Mouse (Mus musculus): ENCODE measurements around the gene Rhbdf1. TPM values are rescaled to one million over a fixed set of nuclear protein-coding genes. Genes with fewer than 3 reads are reported as not detected.
A peak's percentile ranks its signal among the peaks of the same experiment; 100 is the strongest.
"Not testable (repeated sequence)": the region's sequence is repeated elsewhere in the genome, so short reads cannot be mapped to it uniquely, and the experiment has no call there.

The Rhbdf1 gene
- polyA plus RNA-seq, 1 experiment from 2014 or later = 70.9 TPM

DNA sequence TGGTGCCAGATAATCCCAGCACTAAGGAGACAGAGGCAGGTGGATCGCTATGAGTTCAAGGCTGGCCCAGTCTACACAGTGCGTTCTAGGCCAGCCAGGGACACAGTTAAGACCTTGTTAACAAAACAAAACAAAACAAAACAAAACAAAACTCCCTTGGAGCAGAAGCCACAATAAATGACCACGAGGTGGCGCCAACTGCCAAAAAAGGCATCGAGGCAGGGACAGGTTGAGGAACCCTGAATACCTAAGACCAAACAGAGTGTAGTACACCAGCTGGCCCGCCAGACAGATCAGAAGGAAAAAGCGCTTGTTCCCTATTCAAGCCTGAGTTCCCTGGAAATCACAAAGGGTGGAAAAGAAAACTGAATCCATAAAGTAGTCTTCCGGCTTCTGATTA, 5.2 kb downstream of the Rhbdf1 start:
- Histone ChIP-seq H3K27ac (ENCODE audit: low read length) (no peak overlapping the region), H3K4me3 (ENCODE audit: low read length) (no peak overlapping the region), H3K9ac (ENCODE audit: low read length) (no peak overlapping the region), H3K36me3 (ENCODE audit: control insufficient read depth, insufficient read depth, low read length) (peaks cover 31% of the 10 kb centered on the region), H3K27me3 (ENCODE audit: control insufficient read depth, insufficient read depth, low read depth, low read length) (no peaks in the 10 kb centered on the region), H3K4me1 (replicated peaks; ENCODE audit: control insufficient read depth, insufficient read depth, low read length) (peaks cover 14% of the 10 kb centered on the region), H3K4me2 (ENCODE audit: low read depth, low read length) (no peak overlapping the region), H3K9me3 (ENCODE audit: control insufficient read depth, low read length) (no peaks in the 10 kb centered on the region)
- no peak for ATAC-seq (ENCODE audit: low read depth)
- WGBS = 28% methylated on average over 8 of the region's 8 CpGs

DNA sequence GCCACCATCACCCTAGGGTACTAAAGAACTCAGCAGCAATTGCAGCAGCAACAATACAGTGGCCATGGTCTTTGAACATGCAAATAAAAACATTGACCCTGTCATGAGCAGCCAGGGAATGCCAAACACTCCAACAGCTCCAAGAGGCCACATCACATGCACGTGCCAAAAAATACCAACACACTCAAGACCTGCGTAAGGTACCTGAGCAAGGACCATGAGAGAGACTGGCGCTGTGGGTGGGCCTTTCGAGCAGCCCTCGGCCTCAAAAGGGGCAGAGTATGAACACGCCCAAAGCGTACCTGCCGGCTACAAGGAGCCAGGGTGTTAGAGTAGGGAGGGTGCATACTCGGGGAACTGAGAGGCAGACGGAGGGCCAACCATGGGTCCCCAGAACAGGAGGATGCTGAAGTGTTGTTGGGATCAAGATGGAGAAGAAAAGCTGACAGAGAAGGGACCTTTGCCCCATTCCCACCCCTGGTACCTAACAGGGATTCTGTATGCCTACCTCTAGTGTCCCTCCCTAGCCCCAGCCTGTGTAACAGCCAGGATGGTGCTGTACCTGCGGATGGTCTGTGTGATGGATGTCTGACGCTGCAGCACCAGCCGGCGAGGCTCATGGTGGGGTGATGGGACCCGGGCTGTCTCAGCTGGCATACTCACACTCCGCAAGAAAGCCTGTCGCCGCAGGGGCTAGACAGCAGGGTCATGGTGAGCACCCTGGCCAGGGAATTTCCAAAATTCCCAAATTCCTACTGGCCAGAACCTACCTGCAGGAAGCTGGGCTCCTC, 6.5 kb downstream of the Rhbdf1 start:
- H3K36me3 ChIP-seq (ENCODE audit: control insufficient read depth, insufficient read depth, low read length) = peaks cover 39% of the 10 kb centered on the region

DNA sequence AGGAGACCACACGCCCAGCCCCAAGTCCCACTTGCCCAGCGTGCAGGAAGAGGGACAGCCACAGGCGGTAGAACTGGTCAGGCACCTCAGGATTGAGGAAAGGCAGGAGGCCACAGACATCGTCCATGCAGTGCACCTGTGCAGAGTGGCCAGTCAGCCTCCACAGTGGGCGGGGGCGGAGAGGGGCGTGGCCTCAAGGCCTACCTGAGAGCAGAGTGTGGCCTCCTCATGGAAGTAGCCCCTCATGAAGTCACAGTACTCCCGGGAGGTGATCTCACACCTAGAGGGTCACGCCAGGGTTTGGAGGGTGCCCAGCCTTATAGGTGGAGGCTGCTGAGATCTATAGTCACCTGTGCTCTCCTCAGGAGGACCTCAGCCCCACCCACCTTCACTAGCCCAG, 11.5 kb downstream of the Rhbdf1 start:
- 77% methylated on average over 9 of the region's 9 CpGs for WGBS
- no peaks in the 10 kb centered on the region for H3K9me3 ChIP-seq (ENCODE audit: control insufficient read depth, low read length)
- no peak; the same call in 1 of the 2 replicates for ATAC-seq (ENCODE audit: low read depth)
- H3K4me1 ChIP-seq (replicated peaks; ENCODE audit: control insufficient read depth, insufficient read depth, low read length) = peaks cover 5% of the 10 kb centered on the region; the same call in 1 of the 2 replicates
- H3K4me2 ChIP-seq (ENCODE audit: low read depth, low read length) = no peak overlapping the region
- no peak overlapping the region for H3K9ac ChIP-seq (ENCODE audit: low read length)
- no peak overlapping the region for H3K4me3 ChIP-seq (ENCODE audit: low read length)
- no peaks in the 10 kb centered on the region for H3K27me3 ChIP-seq (ENCODE audit: control insufficient read depth, insufficient read depth, low read depth, low read length)
- H3K27ac ChIP-seq (ENCODE audit: low read length) = no peak overlapping the region
- H3K36me3 ChIP-seq (ENCODE audit: control insufficient read depth, insufficient read depth, low read length) = peaks cover 52% of the 10 kb centered on the region

More for the DNA sequence above, 6.5 kb downstream of the Rhbdf1 start:
- no peak overlapping the region for H3K27ac ChIP-seq (ENCODE audit: low read length)
- H3K4me2 ChIP-seq (ENCODE audit: low read depth, low read length) = no peak overlapping the region
- no peaks in the 10 kb centered on the region for H3K27me3 ChIP-seq (ENCODE audit: control insufficient read depth, insufficient read depth, low read depth, low read length)
- no peak for ATAC-seq (ENCODE audit: low read depth)
- 87% methylated on average over 18 of the region's 18 CpGs for WGBS
- no peak overlapping the region for H3K9ac ChIP-seq (ENCODE audit: low read length)
- H3K9me3 ChIP-seq (ENCODE audit: control insufficient read depth, low read length) = no peaks in the 10 kb centered on the region
- peaks cover 10% of the 10 kb centered on the region for H3K4me1 ChIP-seq (replicated peaks; ENCODE audit: control insufficient read depth, insufficient read depth, low read length)
- no peak overlapping the region for H3K4me3 ChIP-seq (ENCODE audit: low read length)

DNA sequence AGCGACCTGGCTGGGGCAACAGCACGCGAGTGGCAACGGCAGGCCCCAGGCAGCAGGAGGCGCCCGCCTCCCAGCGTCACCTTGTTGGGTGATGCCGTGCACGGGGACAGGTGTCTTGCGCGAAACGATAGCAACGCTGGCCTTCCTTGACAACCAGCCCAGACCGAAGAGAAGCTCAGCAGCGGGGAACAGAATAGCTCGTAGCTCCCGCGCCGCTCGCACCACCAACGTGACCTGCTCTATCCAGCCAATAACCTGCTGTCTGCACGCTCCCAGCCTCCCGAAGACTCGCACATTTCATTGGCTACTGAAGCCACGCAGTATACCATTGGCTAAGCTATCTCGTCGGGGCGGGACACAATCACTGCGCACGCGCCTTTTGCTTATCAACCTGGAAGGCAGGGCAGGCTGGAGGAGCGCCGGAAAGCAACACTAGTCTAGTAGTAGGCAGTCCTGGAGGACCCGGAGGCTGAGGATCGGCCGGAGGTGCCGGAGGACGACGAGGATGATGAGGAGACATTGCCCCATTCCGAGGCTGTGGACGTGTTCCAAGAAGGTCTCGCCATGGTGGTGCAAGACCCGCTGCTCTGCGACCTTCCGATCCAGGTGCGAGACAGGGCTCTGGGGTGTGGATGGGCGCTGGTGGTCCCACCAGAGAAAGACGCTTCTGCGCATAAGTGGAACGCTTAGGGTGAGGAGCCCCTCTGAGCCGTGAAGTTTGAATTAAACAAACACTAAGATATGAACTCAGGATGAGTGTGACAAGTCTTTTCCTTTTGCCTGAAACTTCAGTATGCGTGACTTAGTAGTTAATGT, 16.8 kb downstream of the Rhbdf1 start, which contains the start of gene Snrnp25:
Snrnp25 (plus strand) TSS at position 358 of the 816 bp plus-strand sequence.
- peak within 1 kb of the TSS; percentile 87 for H3K4me2 ChIP-seq (ENCODE audit: low read depth, low read length)
- peak within 1 kb of the TSS; percentile 87 for H3K9ac ChIP-seq (ENCODE audit: low read length)
- peak within 1 kb of the TSS; percentile 66; the same call in 1 of the 2 replicates for H3K27ac ChIP-seq (ENCODE audit: low read length)
- no peaks in the 10 kb centered on the region for H3K9me3 ChIP-seq (ENCODE audit: control insufficient read depth, low read length)
- peaks cover 14% of the 10 kb centered on the region for H3K36me3 ChIP-seq (ENCODE audit: control insufficient read depth, insufficient read depth, low read length)
- peaks cover 11% of the 10 kb centered on the region for H3K4me1 ChIP-seq (replicated peaks; ENCODE audit: control insufficient read depth, insufficient read depth, low read length)
- H3K4me3 ChIP-seq (ENCODE audit: low read length) = peak within 1 kb of the TSS; percentile 75
- WGBS = under 1% methylated on average over 52 of the region's 52 CpGs
- H3K27me3 ChIP-seq (ENCODE audit: control insufficient read depth, insufficient read depth, low read depth, low read length) = no peaks in the 10 kb centered on the region; the same call in none of the 2 replicates
- peak; percentile 100 for ATAC-seq (ENCODE audit: low read depth)

DNA sequence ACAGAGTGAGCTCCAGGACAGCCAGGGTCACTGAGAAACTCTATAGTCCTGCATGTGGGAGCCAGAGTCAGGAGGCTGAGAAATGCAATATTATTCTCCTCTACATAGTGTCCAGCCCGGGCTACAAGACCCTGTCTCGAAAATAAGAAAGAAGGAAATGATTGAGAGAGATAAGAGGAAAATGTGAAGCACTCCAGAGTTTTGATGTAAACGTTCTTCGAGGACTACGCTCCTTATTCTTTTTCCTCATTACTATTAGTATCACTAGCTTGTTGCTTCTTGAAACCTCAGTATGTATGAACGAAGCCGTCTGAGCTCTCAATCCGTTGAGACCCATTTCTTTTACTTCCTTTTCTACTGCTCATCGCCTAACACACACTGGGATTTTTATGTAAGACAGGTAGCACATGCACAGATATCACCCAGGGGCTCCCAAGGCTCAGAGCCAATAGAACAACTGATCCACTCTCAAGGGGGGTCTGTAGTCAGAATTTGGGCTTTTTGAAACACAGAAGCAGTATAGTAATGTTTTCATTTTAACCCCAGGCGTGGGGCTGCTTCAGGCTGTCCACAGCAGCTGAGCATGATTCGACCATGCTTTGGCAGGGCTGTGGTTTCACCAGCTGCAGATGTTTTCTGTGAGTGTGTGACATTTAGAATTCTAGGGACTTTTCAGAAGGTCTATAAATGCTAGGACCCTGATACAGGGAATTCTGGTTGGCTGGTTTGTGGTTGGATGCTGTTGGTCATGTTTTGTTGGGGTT, 20.0 kb downstream of the Rhbdf1 start:
- no peaks in the 10 kb centered on the region; the same call in none of the 2 replicates for H3K27me3 ChIP-seq (ENCODE audit: control insufficient read depth, insufficient read depth, low read depth, low read length)
- H3K4me1 ChIP-seq (replicated peaks; ENCODE audit: control insufficient read depth, insufficient read depth, low read length) = peaks cover 11% of the 10 kb centered on the region
- H3K4me2 ChIP-seq (ENCODE audit: low read depth, low read length) = no peak overlapping the region
- H3K9me3 ChIP-seq (ENCODE audit: control insufficient read depth, low read length) = no peaks in the 10 kb centered on the region
- H3K9ac ChIP-seq (ENCODE audit: low read length) = no peak overlapping the region
- H3K27ac ChIP-seq (ENCODE audit: low read length) = no peak overlapping the region
- no peak overlapping the region for H3K4me3 ChIP-seq (ENCODE audit: low read length)
- 64% methylated on average over 11 of the region's 11 CpGs for WGBS
- no peaks in the 10 kb centered on the region for H3K36me3 ChIP-seq (ENCODE audit: control insufficient read depth, insufficient read depth, low read length)
- ATAC-seq (ENCODE audit: low read depth) = no peak

DNA sequence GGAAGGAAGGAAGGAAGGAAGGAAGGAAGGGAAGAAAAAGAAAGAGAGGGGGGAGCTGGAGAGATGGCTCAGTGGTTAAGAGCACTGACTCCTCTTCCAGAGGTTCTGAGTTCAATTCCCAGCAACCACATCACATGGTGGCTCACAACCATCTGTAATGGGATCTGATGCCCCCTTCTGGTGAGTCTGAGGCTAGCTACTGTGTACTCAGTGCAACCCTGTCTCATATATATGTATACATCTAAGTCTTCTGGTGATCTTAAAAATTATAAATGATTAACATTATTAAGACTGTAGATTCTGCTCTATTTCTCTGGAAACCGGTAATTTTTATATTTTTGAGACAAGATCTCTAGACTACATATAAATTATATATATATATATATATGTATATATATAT, 21.1 kb downstream of the Rhbdf1 start:
- not testable (repeated sequence) for H3K36me3 ChIP-seq (ENCODE audit: control insufficient read depth, insufficient read depth, low read length); H3K4me1 ChIP-seq (replicated peaks; ENCODE audit: control insufficient read depth, insufficient read depth, low read length); H3K27ac ChIP-seq (ENCODE audit: low read length); ATAC-seq (ENCODE audit: low read depth); H3K9ac ChIP-seq (ENCODE audit: low read length); H3K4me3 ChIP-seq (ENCODE audit: low read length); H3K9me3 ChIP-seq (ENCODE audit: control insufficient read depth, low read length); H3K4me2 ChIP-seq (ENCODE audit: low read depth, low read length); H3K27me3 ChIP-seq (ENCODE audit: control insufficient read depth, insufficient read depth, low read depth, low read length)
- WGBS = 61% methylated on average over 1 of the region's 1 CpGs

DNA sequence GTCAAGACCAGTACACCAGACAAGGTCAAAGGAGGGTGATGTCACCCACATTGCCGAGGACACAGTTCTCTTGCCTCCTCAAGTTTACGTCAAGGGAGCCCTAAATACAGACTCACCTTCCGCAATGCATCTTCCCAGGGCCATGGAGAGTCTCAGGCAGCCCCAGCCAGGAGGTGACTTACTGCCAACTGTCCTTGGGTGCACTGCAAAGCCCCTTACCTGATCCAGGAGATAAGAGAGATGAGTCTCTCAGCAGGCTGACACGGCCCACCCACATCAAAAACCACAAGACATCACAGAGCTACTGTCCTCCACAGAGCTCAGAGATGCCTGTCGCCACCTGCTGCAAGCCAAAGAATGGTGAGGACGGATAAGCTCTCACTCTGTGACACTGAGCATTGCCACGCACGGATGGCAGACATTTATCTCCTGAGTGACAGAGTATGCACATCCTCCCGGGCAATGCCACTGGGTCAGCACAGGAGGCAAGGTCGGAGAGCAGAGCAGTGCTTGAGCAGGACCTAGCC, 22.0 kb downstream of the Rhbdf1 start, which contains the start of gene Il9r:
Il9r (minus strand) TSS at position 205 of the 527 bp plus-strand sequence.
- no peak within 1 kb of the TSS for H3K4me3 ChIP-seq (ENCODE audit: low read length)
- H3K4me2 ChIP-seq (ENCODE audit: low read depth, low read length) = no peak within 1 kb of the TSS
- WGBS = 53% methylated on average over 10 of the region's 10 CpGs
- no peak within 1 kb of the TSS for H3K27ac ChIP-seq (ENCODE audit: low read length)
- H3K4me1 ChIP-seq (replicated peaks; ENCODE audit: control insufficient read depth, insufficient read depth, low read length) = peaks cover 6% of the 10 kb centered on the region
- no peak for ATAC-seq (ENCODE audit: low read depth)
- no peaks in the 10 kb centered on the region for H3K36me3 ChIP-seq (ENCODE audit: control insufficient read depth, insufficient read depth, low read length)
- H3K9ac ChIP-seq (ENCODE audit: low read length) = no peak within 1 kb of the TSS
- H3K27me3 ChIP-seq (ENCODE audit: control insufficient read depth, insufficient read depth, low read depth, low read length) = no peaks in the 10 kb centered on the region; the same call in none of the 2 replicates
- no peaks in the 10 kb centered on the region for H3K9me3 ChIP-seq (ENCODE audit: control insufficient read depth, low read length)

DNA sequence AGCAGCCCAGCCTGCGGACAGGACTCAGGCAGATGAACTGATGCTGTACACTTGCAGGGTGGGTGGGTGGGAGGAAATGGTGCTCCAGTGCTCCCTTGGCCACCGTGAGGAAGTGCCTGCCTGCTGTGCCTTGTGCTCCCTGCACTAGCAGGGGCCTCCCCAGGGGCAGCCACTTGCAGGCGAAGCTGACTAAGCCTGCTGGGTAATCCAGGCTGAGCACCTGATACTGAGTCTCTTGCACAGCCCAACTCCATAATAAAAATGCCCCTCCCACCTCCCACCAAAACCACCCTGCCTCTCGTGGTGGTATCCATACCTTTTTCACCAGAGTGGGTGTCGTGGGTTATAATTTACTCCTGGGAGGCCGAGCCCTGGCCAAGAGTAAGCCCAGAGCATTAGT, 22.9 kb downstream of the Rhbdf1 start:
- no peaks in the 10 kb centered on the region; the same call in none of the 2 replicates for H3K27me3 ChIP-seq (ENCODE audit: control insufficient read depth, insufficient read depth, low read depth, low read length)
- H3K4me2 ChIP-seq (ENCODE audit: low read depth, low read length) = no peak overlapping the region
- no peak overlapping the region for H3K27ac ChIP-seq (ENCODE audit: low read length)
- no peak overlapping the region for H3K4me3 ChIP-seq (ENCODE audit: low read length)
- no peaks in the 10 kb centered on the region for H3K9me3 ChIP-seq (ENCODE audit: control insufficient read depth, low read length)
- no peak for ATAC-seq (ENCODE audit: low read depth)
- no peak overlapping the region for H3K9ac ChIP-seq (ENCODE audit: low read length)
- H3K4me1 ChIP-seq (replicated peaks; ENCODE audit: control insufficient read depth, insufficient read depth, low read length) = no peaks in the 10 kb centered on the region
- 46% methylated on average over 6 of the region's 6 CpGs for WGBS
- no peaks in the 10 kb centered on the region for H3K36me3 ChIP-seq (ENCODE audit: control insufficient read depth, insufficient read depth, low read length)

Measured in lung, embryonic 16.5 days (tissue).